Mouse (Mus musculus) ES-E14 (cell line): ENCODE data around the gene Cd86.

Source experiments
- MAFK ChIP-seq: IDR thresholded peaks from 2 replicates; pipeline ENCODE4 v1.6.1; 2014; ENCODE audit warnings: mild to moderate bottlenecking, low read depth, low read length, inconsistent platforms; ENCODE audit not compliant: insufficient read depth
- ZC3H11A ChIP-seq: IDR thresholded peaks from 2 replicates; pipeline ENCODE4 v1.6.1; 2012; ENCODE audit warnings: low read depth, mild to moderate bottlenecking, inconsistent platforms, low read length, borderline replicate concordance
- ZNF384 ChIP-seq: IDR thresholded peaks from 2 replicates; pipeline ENCODE4 v1.6.1; 2012; ENCODE audit warnings: low read depth, low read length, inconsistent platforms

GRCm38 (mm10) chr16:36631607-36632006, 34.3 kb downstream of the Cd86 start:
- TF ChIP-seq MAFK (no peak), ZC3H11A (no peak), ZNF384 (no peak)
